In the genomic region with DNA sequence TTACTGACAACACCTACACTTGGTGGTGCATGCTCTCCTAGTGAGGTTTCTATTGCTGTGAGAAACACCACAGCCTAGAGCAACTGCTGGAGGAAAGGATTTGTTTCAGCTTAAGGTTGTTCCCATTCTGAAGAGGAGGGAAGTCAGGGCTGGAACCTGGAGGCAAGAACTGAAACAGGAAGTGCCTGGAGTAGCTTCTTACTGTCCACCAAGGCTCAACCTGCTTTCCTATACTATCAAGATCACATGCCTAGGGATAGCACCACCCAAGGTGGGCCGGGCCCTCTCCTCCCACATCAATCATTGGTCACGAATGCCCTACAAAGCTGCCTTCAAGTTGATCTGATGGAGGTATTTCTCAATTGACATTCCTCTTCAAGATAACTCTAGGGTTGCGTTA, we compare ENCODE assay signal across 24 mouse cellular contexts. TPM values are rescaled to one million over a fixed set of nuclear protein-coding genes. Genes with fewer than 3 reads are reported as not detected.
"Had no signal": no experiment of that assay in that cellular context is flagged by ENCODE, and none has a peak within 500 bp of the region (broad histone marks: within the 10 kb centered on the region; RNA-seq: fewer than 3 reads in every experiment).

No protein-coding gene starts in this region.

- H3K4me2 ChIP-seq: lung, embryonic 14.5 days; midbrain, embryonic 12.5 days; neural tube, embryonic 12.5 days; stomach, embryonic 15.5 days had no signal

- H3K9me3 ChIP-seq: midbrain, embryonic 10.5 days; midbrain, embryonic 12.5 days; neural tube, embryonic 12.5 days; stomach, embryonic 15.5 days had no signal

- H3K27ac ChIP-seq: liver, embryonic 14.5 days; midbrain, embryonic 10.5 days; midbrain, embryonic 12.5 days; neural tube, embryonic 12.5 days; stomach, embryonic 15.5 days; stomach, postnatal 0 days had no signal

- H3K4me3 ChIP-seq: midbrain, embryonic 10.5 days; midbrain, embryonic 12.5 days; neural tube, embryonic 12.5 days; stomach, embryonic 15.5 days had no signal

- H3K9ac ChIP-seq: liver, embryonic 14.5 days; lung, embryonic 14.5 days; midbrain, embryonic 12.5 days; neural tube, embryonic 12.5 days; stomach, embryonic 15.5 days had no signal

- H3K4me1 ChIP-seq: midbrain, embryonic 12.5 days; neural tube, embryonic 12.5 days; stomach, embryonic 15.5 days had no signal

- H3K27me3 ChIP-seq: midbrain, embryonic 12.5 days; neural tube, embryonic 12.5 days; stomach, embryonic 15.5 days had no signal

- ATAC-seq: midbrain, embryonic 16.5 days had no signal

- H3K36me3 ChIP-seq: midbrain, embryonic 10.5 days; midbrain, embryonic 12.5 days; neural tube, embryonic 12.5 days; stomach, embryonic 15.5 days had no signal

- DNase-seq: lung, adult 18-20 months; lung, embryonic 14.5 days; lung, postnatal 10 days; lung, postnatal 4 days; midbrain, embryonic 14.5 days; retina, postnatal 1 day; right cerebral cortex, adult 18-20 months; thymus, adult 2 months; thymus, postnatal 25 days; thymus, postnatal 4 days had no signal

RNA-seq across cellular contexts. Expression of a gene that starts 21.6 kb away (rescaled TPM):
- total RNA-seq: megakaryocyte-erythroid progenitor cell, adult 5-6 weeks had no signal

RNA-seq across cellular contexts. Expression of a gene that starts 30.1 kb away (rescaled TPM):
- total RNA-seq: megakaryocyte-erythroid progenitor cell, adult 5-6 weeks; neutrophil, adult 5-6 weeks had no signal
- polyA plus RNA-seq: liver, embryonic 14.5 days; lung, embryonic 14.5 days; lung, embryonic 16.5 days; midbrain, embryonic 10.5 days; midbrain, embryonic 12.5 days; midbrain, embryonic 14.5 days; midbrain, embryonic 16.5 days; neural tube, embryonic 12.5 days; neural tube, embryonic 14.5 days; spleen, adult 2 months; stomach, embryonic 15.5 days; stomach, postnatal 0 days; testis, adult 2 months; thymus, adult 2 months; urinary bladder, adult 2 months had no signal

RNA-seq across cellular contexts. Expression of a gene that starts 47.5 kb away (rescaled TPM):
- total RNA-seq: megakaryocyte-erythroid progenitor cell, adult 5-6 weeks; neutrophil, adult 5-6 weeks had no signal
- polyA plus RNA-seq: spleen, adult 2 months; testis, adult 2 months; urinary bladder, adult 2 months had no signal
